Comparison of ENCODE assay signal across 15 mouse cellular contexts in genomic region chr14:38847091-38847490, GRCm38 (mm10).
A peak's percentile ranks its signal among the peaks of the same experiment; 100 is the strongest.
DNase-seq lines count a peak whose midpoint lies in the region.
"Had no signal": no experiment of that assay in that cellular context is flagged by ENCODE, and none has a peak within 500 bp of the region (broad histone marks: within the 10 kb centered on the region; RNA-seq: fewer than 3 reads in every experiment).

No protein-coding gene starts in this region.

- peak; percentile 25 to 63 for DNase-seq in layer of hippocampus, adult 18-20 months (ENCODE audit: low spot score in 2 of 2)
- no peak for DNase-seq in layer of hippocampus, postnatal 10 days (ENCODE audit: low spot score in 2 of 2)
- peak; percentile 44 for DNase-seq in cerebellum, adult 11-12 months
- peak; percentile 45 for DNase-seq in cerebellum, adult 9-11 months
- peak; percentile 43 to 44 for DNase-seq in left cerebral cortex, postnatal 14 days (ENCODE audit: low spot score in 2 of 2)
- no peak for DNase-seq in heart, embryonic 10.5 days (ENCODE audit: low spot score)
- DNase-seq in embryo, embryonic 10.5 days (ENCODE audit: low spot score) = no peak
- DNase-seq: embryo, embryonic 11 days; gastrocnemius, postnatal 25 days; lung, postnatal 14 days; thymus, adult 2 months had no signal

- no peaks in the 10 kb centered on the region for H3K9me3 ChIP-seq in heart, embryonic 10.5 days
- H3K9me3 ChIP-seq: heart, embryonic 13.5 days; hindbrain, embryonic 10.5 days; kidney, embryonic 15.5 days; midbrain, embryonic 12.5 days had no signal

- intact Hi-C loops in left cerebral cortex, postnatal 14 days (cut with DNase I) = no loop called here

- H3K4me3 ChIP-seq in heart, embryonic 10.5 days = no peak overlapping the region
- H3K4me3 ChIP-seq: heart, embryonic 13.5 days; hindbrain, embryonic 10.5 days; kidney, embryonic 15.5 days; midbrain, embryonic 12.5 days had no signal

- no peaks in the 10 kb centered on the region for H3K27me3 ChIP-seq in heart, embryonic 10.5 days (ENCODE audit: insufficient read depth, poor library complexity, severe bottlenecking)
- H3K27me3 ChIP-seq: heart, embryonic 13.5 days; kidney, embryonic 15.5 days; midbrain, embryonic 12.5 days had no signal

- no peaks in the 10 kb centered on the region for H3K4me1 ChIP-seq in heart, embryonic 10.5 days
- H3K4me1 ChIP-seq: heart, embryonic 13.5 days; hindbrain, embryonic 10.5 days; kidney, embryonic 15.5 days; midbrain, embryonic 12.5 days had no signal

- H3K27ac ChIP-seq in heart, embryonic 10.5 days = no peak overlapping the region
- H3K27ac ChIP-seq: heart, embryonic 13.5 days; hindbrain, embryonic 10.5 days; kidney, embryonic 15.5 days; midbrain, embryonic 12.5 days had no signal

- 68% methylated on average over 1 of the region's 1 CpGs for WGBS in heart, embryonic 10.5 days

- no peaks in the 10 kb centered on the region for H3K36me3 ChIP-seq in heart, embryonic 10.5 days
- H3K36me3 ChIP-seq: heart, embryonic 13.5 days; hindbrain, embryonic 10.5 days; kidney, embryonic 15.5 days; midbrain, embryonic 12.5 days had no signal

Comparison
In these comparisons a context has a peak if more than half of its experiments do, and no peak if none do; other contexts are left out.
1. DNase-seq: peak in layer of hippocampus, adult 18-20 months (2 of 2), cerebellum, adult 11-12 months (single experiment), cerebellum, adult 9-11 months (single experiment) and left cerebral cortex, postnatal 14 days (2 of 2); none in layer of hippocampus, postnatal 10 days (0 of 2), heart, embryonic 10.5 days (single experiment) and embryo, embryonic 10.5 days (single experiment).